Mouse (Mus musculus) left cerebral cortex, adult 18-20 months (tissue): ENCODE results near the gene C2cd2l. TPM values are rescaled to one million over a fixed set of nuclear protein-coding genes. Genes with fewer than 3 reads are reported as not detected.
"Not testable (repeated sequence)": the region's sequence is repeated elsewhere in the genome, so short reads cannot be mapped to it uniquely, and the experiment has no call there.

Source experiments
- DNase-seq, 2 experiments: peaks; one replicate each; pipeline ENCODE4 v3.0.0; 2021 to 2022; ENCODE audit warnings: low spot score in 2 of 2, mixed read lengths in 1 of 2
- total RNA-seq, 2 experiments: library from RNA; stranded (reverse); gene quantifications; 2 replicates each; pipeline ENCODE4 v1.2.3; 2021

The C2cd2l gene
- total RNA-seq, 2 experiments from 2014 or later = 188 to 207 TPM

DNA sequence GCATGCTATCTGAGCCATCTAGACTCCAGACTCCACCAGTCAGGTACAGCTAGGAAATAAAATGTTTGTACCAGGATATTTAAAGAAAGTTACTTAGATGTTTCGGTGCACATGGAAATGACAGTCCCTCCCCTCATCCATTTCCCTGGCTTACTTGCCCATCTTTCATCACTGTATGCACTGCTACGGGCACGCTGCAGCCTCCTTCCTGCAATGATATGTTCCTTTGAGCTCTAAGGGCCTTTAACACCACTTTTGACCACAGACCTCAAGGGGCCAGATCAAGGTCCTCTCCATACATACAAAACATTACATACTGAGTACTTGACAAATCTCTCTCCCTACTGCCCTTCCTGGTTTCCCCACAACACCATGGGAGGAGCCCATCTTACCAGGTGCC, 16.9 kb upstream of the C2cd2l start:
- DNase-seq = no peak

DNA sequence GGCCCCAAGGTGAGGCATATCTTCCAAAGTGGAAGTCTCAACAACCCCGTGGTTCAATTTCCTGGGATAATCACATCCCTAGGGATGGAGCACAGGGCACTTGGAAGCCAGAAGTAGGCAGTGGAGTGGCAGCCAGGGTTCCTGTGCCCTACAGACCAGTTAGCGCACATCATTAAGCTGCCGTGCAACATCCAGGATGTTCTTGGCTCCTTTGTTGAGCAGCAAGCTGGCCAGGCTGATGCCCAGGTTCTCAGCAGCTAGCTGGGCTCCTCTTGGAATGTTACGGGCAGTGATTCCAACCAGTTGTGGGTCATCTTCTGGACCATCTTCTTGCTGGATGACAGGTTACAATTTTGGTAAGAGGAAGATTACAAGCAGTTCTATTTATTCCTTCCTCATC, 16.4 kb upstream of the C2cd2l start:
- DNase-seq = not testable (repeated sequence)

DNA sequence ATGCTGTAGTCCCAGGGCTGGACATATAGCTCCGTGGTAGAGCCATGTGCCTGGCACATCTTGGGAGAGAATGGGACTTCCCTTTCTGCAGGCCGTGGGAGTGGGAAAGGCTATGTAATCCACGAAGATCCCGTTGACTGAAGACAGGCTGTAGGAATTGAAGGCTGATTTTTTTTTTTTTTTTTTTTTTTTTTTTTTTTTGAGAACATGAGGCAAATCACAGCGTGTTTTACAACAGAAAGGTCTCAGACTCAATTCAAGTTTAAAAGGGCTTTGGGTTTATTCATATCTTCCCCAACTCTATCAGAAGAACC, 16.0 kb upstream of the C2cd2l start:
- DNase-seq = no peak

DNA sequence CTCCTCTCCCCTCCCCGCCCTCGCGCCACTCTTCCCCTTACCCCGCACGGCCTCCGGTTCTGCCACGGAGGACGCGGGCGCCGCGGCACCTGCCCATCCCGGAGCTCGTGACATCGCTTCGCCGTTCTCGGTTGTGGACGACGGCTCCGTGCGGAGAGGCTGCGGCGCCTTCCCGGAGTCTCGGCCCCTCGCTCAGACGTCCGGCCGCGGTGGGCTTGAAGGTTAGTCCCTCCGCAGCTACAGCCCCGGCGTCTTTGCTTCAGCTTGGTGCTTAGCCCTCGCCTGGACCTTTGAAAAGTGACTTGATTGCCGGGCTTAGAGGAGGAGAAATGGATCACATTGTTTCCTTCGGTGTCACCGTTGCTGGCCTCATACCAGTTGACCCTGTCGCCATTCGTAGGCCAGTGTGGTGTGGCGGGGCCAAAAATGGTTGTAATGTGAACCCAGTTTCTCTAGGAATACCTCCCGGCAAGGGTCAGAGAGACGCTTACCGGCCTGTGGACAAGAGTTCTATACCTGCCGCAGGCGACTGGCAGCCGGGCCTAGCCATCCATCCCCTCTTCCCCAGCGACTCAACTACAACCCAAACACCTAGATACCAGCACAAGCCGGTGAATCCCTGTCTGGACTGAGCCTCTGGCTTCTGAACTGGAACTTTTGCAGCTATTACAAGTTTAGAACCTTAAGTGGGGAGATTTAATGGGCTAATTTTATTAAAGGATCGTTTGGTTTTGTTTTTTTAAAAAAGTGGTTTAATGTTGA, 15.4 kb upstream of the C2cd2l start:
- peak in 1 of 2 experiments; percentile 36 for DNase-seq

DNA sequence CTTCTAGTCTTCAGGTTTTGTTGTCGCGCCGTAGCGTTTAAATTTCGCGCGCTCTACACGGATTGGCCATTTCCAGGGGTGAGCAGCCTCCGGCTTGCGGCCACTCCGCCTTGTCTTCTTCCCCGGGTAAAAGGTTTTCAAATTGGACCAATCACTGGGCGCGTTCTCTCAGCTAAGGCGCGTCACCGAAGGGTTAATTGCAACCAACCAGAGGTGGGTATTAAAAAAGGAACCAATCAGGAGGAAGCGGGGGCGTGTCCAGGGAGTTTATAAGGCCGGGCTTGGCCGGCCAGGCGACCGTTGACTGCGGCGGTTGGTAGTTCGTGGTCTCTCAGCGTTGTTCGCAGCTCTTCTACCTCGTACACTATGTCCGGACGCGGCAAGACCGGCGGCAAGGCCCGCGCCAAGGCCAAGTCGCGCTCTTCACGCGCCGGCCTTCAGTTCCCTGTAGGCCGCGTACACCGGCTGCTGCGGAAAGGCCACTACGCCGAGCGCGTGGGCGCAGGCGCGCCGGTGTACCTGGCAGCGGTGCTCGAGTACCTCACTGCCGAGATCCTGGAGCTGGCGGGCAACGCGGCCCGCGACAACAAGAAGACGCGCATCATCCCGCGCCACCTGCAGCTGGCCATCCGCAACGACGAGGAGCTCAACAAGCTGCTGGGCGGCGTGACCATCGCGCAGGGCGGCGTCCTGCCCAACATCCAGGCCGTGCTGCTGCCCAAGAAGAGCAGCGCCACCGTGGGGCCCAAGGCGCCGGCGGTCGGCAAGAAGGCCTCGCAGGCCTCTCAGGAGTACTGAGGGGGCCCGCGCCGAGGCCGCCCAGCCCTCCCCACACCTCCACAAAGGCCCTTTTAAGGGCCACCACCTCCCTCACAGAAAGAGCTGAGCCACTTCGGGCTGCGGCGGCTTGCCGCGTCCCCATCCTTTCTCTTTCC, 14.6 kb upstream of the C2cd2l start, which contains the start of gene H2afx:
TSS of gene H2afx (plus strand) at position 299 of the 935 bp plus-strand sequence.
- DNase-seq = peak; percentile 97 to 98

DNA sequence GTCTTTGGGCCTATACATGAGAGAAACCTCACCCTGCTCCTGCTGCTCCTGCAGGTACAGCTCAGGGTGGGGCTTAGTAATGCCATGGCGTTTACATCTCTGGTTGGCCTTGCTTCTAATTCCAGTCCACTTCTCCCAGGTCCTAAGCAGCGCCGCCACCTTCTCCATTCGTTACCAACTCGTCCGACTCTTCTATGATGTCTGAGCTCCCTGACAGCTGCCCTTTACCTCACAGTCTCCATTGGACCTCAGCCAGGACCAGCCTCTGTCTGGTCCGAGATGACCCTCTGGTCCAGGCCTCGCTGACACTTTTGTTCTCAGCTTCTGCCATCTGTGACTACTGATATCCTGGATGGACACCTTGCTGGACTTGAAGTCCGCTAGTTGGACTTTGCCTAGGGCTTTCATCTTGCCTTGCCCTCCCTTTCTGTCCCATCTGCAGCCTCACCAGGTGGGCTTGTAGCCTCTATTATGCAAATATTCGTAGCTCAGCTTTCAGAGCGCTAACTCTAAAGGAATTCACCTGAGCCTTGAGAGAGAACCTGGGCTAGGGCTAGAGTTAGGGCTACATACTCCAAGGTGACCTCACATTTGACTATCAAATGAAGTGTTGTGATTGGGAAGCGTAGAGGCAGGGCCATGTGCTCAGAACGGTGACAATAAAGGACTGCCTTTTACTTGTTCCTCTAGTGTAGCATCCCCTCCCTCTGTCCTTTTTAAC, 13.0 kb upstream of the C2cd2l start:
- no peak for DNase-seq

DNA sequence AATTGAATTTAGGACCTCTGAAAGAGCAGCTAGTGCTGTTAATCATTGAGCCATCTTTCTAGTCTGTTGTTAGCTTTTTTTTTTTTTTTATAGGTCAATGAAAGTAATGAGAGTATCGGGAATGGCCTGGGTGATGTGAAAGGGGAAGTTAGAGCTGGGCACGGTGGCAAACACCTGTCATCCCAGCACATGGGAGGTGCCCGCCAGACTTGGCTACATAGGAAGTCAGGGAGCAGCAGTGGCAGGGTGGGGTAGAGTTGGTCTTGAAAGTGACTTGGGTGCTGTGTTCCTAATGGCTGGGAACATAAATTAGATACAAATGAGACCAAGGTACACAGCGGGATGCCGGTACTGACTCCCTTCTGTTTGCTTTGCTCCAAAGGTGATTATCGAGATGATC, 10.7 kb upstream of the C2cd2l start:
- DNase-seq = no peak

DNA sequence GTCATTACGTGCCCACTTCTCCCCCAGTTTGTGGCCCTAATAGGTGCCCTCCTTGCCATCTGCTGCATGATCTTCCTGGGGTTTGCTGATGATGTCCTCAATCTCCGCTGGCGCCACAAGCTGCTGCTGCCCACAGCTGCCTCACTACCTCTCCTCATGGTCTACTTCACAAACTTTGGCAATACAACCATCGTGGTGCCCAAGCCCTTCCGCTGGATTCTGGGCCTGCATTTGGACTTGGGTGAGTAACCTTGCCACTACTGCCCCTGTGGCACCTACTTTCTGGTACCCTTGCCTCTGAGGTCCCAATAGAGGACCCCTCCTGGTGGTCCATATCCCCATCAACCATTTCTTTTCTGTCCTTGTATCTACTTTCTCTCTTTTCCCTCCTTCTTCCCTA, 7.8 kb upstream of the C2cd2l start:
- no peak for DNase-seq

DNA sequence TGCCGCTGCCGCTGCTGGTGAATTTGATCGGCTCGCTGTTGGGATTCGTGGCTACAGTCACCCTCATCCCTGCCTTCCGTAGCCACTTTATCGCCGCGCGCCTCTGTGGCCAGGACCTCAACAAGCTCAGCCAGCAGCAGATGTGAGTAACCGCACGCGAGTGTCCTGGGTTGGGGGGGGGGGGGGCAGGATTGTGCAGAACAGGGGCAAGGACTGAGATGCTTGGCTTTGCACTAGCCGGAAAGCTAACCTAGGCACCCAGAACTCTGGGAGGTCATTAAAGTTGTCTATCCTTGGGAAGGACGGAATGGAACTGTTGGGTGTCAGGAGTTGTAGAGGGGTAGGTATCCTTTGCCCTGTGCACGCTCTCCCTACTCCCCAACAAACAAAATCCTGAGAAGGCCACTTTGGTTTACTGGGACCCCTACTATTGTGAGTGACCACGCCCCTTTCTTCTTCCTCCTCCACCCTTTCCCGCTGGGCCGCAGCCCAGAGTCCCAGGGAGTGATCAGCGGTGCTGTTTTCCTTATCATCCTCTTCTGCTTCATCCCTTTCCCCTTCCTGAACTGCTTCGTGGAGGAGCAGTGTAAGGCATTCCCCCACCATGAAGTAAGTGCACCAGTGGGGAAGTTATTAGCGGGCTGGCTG, 7.1 kb upstream of the C2cd2l start:
- DNase-seq = no peak

DNA sequence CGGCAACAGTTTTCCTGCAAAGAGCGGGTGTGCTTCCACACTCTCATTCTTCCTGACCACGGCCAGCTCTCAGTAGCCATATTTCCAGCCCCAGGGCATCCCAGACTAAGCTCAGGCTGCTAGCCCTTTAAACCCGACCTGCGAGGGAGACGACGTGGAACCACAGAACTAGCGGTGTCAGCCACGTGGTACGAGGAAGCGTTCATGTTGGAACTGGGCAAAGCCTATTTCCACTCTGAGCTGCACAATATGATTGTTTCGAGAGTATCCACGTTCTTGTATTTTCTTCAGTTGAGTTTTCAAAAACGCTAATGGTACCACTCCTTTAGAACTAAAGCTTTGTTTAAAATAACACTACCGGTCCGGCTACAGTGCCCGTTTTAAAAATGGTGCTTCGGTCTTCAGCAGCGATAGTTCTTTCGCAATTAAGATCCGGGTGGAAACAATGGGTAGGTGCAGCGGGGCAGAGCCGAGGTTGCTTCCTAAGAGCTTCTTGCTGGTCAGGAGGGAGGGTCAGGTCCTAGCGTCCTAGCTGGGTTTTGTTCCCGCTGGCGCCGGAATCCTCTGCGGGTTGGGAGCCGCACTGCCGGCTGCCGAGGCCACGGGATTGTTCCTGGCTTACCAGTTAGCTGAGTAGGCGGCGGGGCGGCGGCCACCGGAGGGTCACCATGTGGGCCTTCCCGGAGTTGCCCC, 6.4 kb upstream of the C2cd2l start:
- DNase-seq = peak; percentile 81 to 87

DNA sequence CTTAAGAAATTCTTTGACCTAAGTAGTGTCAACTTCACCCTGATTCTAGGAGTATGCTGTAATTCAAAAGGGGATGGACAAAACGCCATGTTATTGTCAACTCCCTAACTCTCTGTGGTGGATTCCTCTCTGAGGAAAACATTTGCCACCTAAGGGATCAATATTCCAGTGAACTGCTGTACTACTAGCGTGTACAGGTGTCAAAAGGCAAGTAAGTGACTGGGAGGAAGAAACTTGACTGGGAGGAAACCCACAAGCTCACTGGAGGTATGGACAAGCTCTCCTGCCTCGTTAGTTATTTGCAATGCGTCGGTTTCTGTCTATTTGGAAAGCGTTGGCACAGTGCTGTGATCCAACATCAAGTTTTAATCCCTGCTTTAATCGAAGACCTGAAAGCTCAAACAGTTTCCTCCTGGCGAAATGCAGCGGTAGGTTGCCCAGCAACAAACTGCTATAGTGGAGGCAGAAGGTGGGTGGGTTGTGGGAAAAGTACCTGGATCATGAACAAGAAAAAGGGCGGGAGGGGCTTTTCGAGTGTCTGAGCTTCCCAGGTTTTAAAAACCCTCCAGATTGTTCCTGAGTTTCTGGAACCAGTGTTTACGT, 5.8 kb upstream of the C2cd2l start, which contains the start of gene Dpagt1:
TSS of gene Dpagt1 (plus strand) at position 252 of the 603 bp plus-strand sequence.
- DNase-seq = no peak

DNA sequence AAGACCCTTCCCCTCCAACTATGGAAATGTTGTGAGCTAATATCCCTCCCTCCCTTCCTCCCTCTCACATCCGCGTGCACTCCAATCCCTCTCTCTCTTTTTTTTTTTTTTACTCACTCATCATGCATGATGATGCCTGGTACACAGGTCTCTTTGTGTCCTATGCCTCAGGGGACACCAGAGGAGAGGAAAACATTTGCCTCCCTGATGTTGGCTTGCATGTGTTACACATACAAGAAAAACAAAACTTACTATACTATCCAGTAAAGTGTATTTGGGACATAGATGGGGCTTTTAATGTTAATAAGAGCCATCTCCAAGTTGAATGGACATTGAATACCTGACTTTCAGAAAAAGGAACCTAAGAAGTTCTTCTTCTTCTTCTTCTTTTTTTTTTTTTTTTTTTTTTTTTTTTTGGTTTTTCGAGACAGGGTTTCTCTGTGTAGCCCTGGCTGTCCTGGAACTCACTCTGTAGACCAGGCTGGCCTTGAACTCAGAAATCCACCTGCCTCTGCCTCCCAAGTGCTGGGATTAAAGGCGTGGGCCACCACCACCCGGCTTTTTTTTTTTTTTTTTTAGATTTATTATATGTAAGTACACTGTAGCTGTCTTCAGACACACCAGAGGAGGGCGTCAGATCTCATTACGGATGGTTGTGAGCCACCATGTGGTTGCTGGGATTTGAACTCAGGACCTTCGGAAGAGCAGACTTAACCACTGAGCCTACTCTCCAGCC, 5.1 kb upstream of the C2cd2l start:
- not testable (repeated sequence) for DNase-seq

DNA sequence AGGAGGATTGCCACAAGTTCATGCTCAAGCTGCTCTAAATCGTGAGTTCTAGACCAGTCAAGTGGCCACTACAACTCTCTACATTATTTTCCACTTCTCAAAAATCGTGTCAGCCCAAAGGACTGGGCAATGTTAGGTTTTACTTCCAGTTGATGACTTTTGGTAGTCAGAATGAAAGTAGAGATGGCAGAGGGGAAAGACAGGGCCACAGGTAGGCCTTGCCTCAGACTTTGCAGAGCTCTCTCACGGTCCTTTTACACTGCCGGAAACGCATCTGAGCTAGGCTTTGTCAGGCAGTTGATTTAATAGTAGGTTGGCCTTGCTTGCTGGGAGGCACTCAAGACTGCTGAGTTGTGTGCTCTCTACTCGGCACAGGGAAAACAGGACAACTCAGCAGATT, 4.1 kb upstream of the C2cd2l start:
- no peak for DNase-seq

DNA sequence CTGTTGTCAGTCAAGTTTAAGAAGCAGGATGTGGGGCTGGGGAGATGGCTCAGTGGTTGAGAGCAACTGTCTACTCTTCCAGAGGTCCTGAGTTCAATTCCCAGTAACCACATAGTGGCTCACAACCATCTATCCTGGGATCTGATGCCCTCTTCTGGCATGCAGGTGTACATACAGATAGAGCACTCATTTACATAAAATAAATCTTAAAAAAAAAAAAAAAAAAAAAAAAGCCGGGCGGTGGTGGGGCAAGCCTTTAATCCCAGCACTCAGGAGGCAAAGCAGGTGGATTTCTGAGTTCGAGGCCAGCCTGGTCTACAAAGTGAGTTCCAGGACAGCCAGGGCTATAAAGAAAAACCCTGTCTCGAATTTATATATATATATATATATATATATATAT, 3.6 kb upstream of the C2cd2l start:
- DNase-seq = not testable (repeated sequence)

DNA sequence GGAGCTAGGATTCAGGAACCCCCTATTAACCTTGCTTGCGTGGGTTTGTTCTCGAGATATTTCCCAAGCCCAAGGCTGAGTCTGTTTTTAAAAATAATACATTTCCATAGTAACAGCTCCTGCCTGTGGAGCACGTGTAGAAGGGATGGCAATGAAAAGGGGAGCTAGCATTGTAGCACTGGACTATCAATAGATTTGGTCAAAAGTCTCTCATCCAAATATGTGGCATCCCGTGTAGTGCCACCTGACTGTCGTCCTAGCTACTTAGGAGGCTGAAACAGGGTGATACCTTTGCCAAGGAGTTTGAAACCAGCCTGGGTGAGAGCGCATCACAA, 681 bp upstream of the C2cd2l start:
- no peak for DNase-seq

DNA sequence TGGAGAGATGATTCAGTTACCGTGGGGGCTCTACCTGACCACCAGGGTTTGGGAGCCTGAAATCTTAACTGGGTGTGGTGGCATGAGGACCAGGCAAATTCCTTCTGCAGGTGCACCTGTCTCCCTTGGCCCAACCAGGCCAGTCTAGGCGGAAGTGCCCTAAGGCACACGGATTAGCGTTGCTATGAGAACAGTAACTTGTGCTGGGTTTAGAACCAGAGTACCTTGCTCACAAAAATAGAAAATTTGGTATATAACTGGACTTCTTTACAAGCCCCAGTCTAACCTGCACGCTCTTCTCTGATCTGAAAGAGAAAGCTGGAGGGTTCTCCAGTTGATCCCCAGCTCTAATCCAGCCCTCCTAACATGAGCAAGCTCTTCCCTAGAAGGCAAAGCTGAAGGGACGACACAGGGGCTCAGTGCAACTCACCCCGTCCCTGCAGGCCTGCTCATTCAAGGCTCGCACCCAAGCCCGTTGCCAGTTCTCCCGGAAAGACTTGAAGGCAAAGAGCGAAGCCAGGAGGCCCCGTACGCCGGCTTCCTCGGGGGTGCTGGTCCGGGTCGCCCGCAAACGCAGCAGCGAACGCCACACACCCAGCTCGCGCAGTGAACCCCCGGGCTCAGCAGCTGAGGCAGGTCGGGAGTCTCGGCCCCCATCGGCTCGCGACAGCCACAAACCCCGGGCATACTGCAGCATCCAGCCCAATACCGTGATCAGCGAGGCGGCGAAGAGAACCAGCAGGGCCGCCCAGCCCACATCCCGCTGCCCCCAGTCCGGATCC, 789 bp downstream of the C2cd2l start:
- peak; percentile 30 to 51 for DNase-seq

DNA sequence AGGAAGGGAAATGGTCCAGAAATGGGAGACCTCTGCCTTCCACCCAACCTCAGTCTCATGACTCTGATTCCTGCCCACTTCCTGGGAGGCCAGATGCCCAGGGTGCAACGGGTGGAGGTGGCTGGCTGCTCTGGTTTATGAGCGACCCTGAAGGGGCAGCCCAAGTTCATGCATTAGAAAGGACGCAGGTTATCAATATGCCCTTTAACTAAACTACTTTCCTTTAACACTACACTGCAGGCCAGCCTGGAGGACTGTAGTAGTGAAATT, 1.3 kb downstream of the C2cd2l start:
- no peak for DNase-seq

DNA sequence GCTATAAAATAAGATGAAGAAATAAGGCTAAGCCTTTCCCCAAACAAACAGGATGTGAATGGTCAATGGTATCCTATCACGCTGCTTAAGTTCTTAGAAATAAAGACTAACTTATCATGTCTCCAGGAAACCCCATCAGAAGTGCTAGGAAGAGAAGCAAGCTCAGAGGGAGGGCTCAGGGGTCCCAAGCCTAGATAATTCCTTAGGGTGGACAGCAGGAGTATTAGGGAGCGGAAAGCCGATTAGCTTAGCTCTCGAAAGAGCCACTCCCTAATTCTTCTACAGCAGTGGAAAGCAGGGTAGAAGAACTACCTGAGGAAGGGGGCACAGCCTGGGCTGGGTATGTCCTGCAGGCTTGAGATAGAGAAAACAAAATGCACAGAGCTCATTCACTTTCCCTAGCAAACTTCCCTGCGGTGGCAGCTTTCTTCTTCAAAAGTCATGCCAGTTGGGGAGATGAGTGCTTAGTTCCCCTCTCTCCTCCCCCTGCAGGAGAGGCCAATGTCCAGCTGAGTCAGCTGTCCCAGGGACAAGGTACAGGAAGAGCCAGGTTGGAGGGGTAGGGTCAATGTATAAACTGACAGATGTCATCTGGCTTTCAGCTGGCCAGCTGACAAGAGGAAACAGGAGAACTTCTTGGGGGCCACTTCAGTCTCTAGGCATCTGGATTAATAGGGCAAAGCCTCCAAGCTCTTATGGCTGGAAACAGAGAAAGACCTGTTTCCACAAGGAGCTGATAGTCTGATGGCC, 1.8 kb downstream of the C2cd2l start:
- no peak for DNase-seq
